8 mouse cellular contexts compared by ENCODE assay signal in the genomic region with DNA sequence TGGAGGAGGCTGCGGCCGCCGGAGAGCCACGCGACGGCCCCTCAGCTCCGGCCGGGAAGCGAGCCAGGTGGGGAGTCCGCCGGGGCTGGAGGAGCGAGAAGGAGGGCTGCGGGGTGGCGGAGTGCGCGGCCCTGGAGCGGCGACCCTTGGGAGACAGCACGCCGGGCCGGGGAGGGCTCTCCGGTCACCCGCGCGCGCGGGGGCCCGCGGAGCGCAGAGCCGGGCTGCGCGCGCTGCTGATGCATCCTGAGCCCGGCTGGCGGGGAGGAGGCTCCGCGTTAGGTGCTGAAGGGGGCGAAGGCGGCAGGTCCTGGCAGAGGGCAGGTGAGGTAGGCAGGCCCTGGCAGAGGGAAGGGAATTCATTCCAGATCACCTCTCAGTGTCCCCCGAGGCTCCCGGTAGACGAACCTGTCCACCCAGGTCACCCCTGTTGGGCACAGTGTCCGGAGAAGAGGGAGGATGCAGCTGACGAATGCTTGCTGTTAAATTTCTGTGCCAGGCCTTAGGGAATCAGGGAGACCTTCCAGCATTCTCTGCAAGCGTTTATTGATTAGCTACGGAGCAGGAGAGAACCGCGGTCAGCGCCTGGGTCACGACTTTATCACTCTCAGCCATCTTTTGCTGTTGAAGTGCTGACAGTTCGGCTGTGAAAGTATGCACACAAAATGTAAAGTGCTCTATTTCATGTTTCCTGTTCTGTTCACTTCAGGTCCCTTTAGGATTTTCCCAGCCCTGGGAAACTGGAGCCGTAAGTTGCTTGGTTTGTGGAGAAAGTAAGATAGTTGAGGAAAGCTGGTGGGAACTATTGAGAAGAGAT. TPM values are rescaled to one million over a fixed set of nuclear protein-coding genes. Genes with fewer than 3 reads are reported as not detected.
DNase-seq lines count a peak whose midpoint lies in the region; ATAC-seq and TF ChIP-seq lines count a peak whose summit lies in the region.

No protein-coding gene starts in this region.

- 1% methylated on average over 53 of the region's 53 CpGs for WGBS in kidney, adult 2 months
- WGBS in liver, embryonic 11.5 days = under 1% methylated on average over 53 of the region's 53 CpGs
- 1% methylated on average over 43 of the region's 53 CpGs for WGBS in midbrain, postnatal 0 days

- DNase-seq in ovary, adult 18-20 months (ENCODE audit: low spot score) = peak; percentile 28
- DNase-seq in ovary, postnatal 14 days (ENCODE audit: low spot score) = no peak
- peak; percentile 76 for DNase-seq in cerebellum, adult 9-10 months
- peak; percentile 71 for DNase-seq in kidney, adult 2 months
- DNase-seq in liver, embryonic 11.5 days (ENCODE audit: low spot score) = peak; percentile 66
- DNase-seq in midbrain, postnatal 0 days (ENCODE audit: low spot score) = peak; percentile 70
- peak; percentile 80 for DNase-seq in testis, postnatal 10 days (ENCODE audit: low spot score)

- peak overlapping the region; percentile 76 for H3K4me2 ChIP-seq in liver, embryonic 11.5 days
- H3K4me2 ChIP-seq in midbrain, postnatal 0 days (ENCODE audit: low read depth, low read length, poor library complexity, severe bottlenecking) = peak overlapping the region; percentile 83

- no peaks in the 10 kb centered on the region for H3K36me3 ChIP-seq in kidney, adult 2 months (ENCODE audit: control insufficient read depth, insufficient read depth, low read length)
- H3K36me3 ChIP-seq in liver, embryonic 11.5 days (ENCODE audit: control insufficient read depth, insufficient read depth, low read length) = no peaks in the 10 kb centered on the region
- no peaks in the 10 kb centered on the region for H3K36me3 ChIP-seq in midbrain, postnatal 0 days (ENCODE audit: insufficient read depth, low read length)

- H3K9ac ChIP-seq in liver, embryonic 11.5 days (ENCODE audit: low read depth, low read length) = peak overlapping the region; percentile 87
- H3K9ac ChIP-seq in midbrain, postnatal 0 days (replicated peaks; ENCODE audit: low read length, poor library complexity, severe bottlenecking) = peak overlapping the region; percentile 95

- H3K27me3 ChIP-seq in kidney, adult 2 months (replicated peaks; ENCODE audit: control insufficient read depth, insufficient read depth, low read length) = no peaks in the 10 kb centered on the region
- no peaks in the 10 kb centered on the region for H3K27me3 ChIP-seq in liver, embryonic 11.5 days (replicated peaks; ENCODE audit: control insufficient read depth, insufficient read depth, low read length)
- no peaks in the 10 kb centered on the region for H3K27me3 ChIP-seq in midbrain, postnatal 0 days (ENCODE audit: insufficient read depth, low read length)

- H3K4me1 ChIP-seq in kidney, adult 2 months (ENCODE audit: control insufficient read depth, insufficient read depth, low read length) = peaks cover 8% of the 10 kb centered on the region; the same call in 1 of the 2 replicates
- peaks cover 7% of the 10 kb centered on the region for H3K4me1 ChIP-seq in liver, embryonic 11.5 days (replicated peaks; ENCODE audit: control insufficient read depth, insufficient read depth, low read length)
- H3K4me1 ChIP-seq in midbrain, postnatal 0 days (ENCODE audit: insufficient read depth, low read length) = peaks cover 8% of the 10 kb centered on the region

- peak overlapping the region; percentile 83 for H3K27ac ChIP-seq in kidney, adult 2 months (ENCODE audit: insufficient read depth, low read depth, low read length)
- peak overlapping the region; percentile 71 for H3K27ac ChIP-seq in liver, embryonic 11.5 days (ENCODE audit: low read depth, low read length)
- H3K27ac ChIP-seq in midbrain, postnatal 0 days (ENCODE audit: low read depth, low read length) = peak overlapping the region; percentile 93

- TF ChIP-seq POLR2A in kidney, adult 2 months (IDR thresholded peaks at IDR 0.05; ENCODE audit: low read depth, low read length) = no peak

- H3K4me3 ChIP-seq in kidney, adult 2 months (ENCODE audit: insufficient read depth, low read depth, low read length) = peak overlapping the region; percentile 71
- peak overlapping the region; percentile 86 for H3K4me3 ChIP-seq in liver, embryonic 11.5 days (ENCODE audit: low read depth, low read length)
- H3K4me3 ChIP-seq in midbrain, postnatal 0 days (ENCODE audit: low read depth, low read length) = peak overlapping the region; percentile 94

- no peaks in the 10 kb centered on the region for H3K9me3 ChIP-seq in liver, embryonic 11.5 days (ENCODE audit: control insufficient read depth, low read length)
- no peaks in the 10 kb centered on the region for H3K9me3 ChIP-seq in midbrain, postnatal 0 days (ENCODE audit: low read length)

- no peak for TF ChIP-seq CTCF in kidney, adult 2 months (conservative IDR thresholded peaks at IDR 0.05; ENCODE audit: insufficient read depth, insufficient read length, low read depth, low read length)
- no peak for TF ChIP-seq CTCF in midbrain, postnatal 0 days (IDR thresholded peaks at IDR 0.05)

- peak; percentile 30 for ATAC-seq in frontal cortex, adult (ENCODE audit: low TSS enrichment)
- ATAC-seq in liver, embryonic 11.5 days (replicated peaks; ENCODE audit: low FRiP score) = peak; percentile 73
- ATAC-seq in midbrain, postnatal 0 days (ENCODE audit: low FRiP score) = peak; percentile 86

RNA-seq across cellular contexts. Expression of gene Dtnb, which starts 0.6 kb away (rescaled TPM):
- polyA plus RNA-seq in kidney, adult 2 months (2012; rRNA removed) = 60.5 and 68.0 TPM in 2 replicates
- polyA plus RNA-seq in liver, embryonic 11.5 days (2014; fragmentation: Nextera tagmentation; extraction: Ambion mirVana) = 25.4 and 27.0 TPM in 2 replicates
- 57.3 and 58.1 TPM in 2 replicates for total RNA-seq in midbrain, postnatal 0 days (2014; rRNA removed)
- 51.5 and 52.0 TPM in 2 replicates for polyA plus RNA-seq in midbrain, postnatal 0 days (2015; fragmentation: Nextera tagmentation; extraction: Ambion mirVana)

Comparison
In these comparisons a context has a peak if more than half of its experiments do, and no peak if none do; other contexts are left out.
1. ATAC-seq: peak in every context shown above with its lines; median percentile 86 in midbrain, postnatal 0 days; 73 in liver, embryonic 11.5 days; 30 in frontal cortex, adult.